Mouse (Mus musculus) small intestine, adult 2 months (tissue): ENCODE measurements around the gene Tmem243. TPM values are rescaled to one million over a fixed set of nuclear protein-coding genes. Genes with fewer than 3 reads are reported as not detected.
A peak's percentile ranks its signal among the peaks of the same experiment; 100 is the strongest.
"Not testable (repeated sequence)": the region's sequence is repeated elsewhere in the genome, so short reads cannot be mapped to it uniquely, and the experiment has no call there.

ENCODE experiments used
- H3K27ac ChIP-seq: fragments of 200-500 bp; 2 replicates; pipeline ENCODE4 v1.5.1; 2012; ENCODE audit warnings: low read depth, low read length, control low read depth, inconsistent platforms; ENCODE audit not compliant: insufficient read depth
- H3K27me3 ChIP-seq: fragments of 200-500 bp; 2 replicates; pipeline ENCODE4 v1.6.1; 2012; ENCODE audit warnings: mild to moderate bottlenecking, moderate library complexity, low read length, inconsistent platforms; ENCODE audit not compliant: control insufficient read depth, insufficient read depth
- H3K36me3 ChIP-seq: fragments of 200-500 bp; 2 replicates; pipeline ENCODE4 v1.6.1; 2012; ENCODE audit warnings: mild to moderate bottlenecking, low read length, control low read depth, inconsistent platforms; ENCODE audit not compliant: control insufficient read depth, insufficient read depth
- H3K4me1 ChIP-seq: fragments of 200-500 bp; 2 replicates; pipeline ENCODE4 v1.6.1; 2012; ENCODE audit warnings: low read length, inconsistent platforms, mixed read lengths; ENCODE audit not compliant: control insufficient read depth, insufficient read depth, insufficient read length
- H3K4me3 ChIP-seq: fragments of 200-500 bp; 2 replicates; pipeline ENCODE4 v1.5.1; 2012; ENCODE audit warnings: low read depth, mild to moderate bottlenecking, control low read depth, inconsistent platforms, low read length, moderate library complexity
- CTCF ChIP-seq: fragments of 200-500 bp; IDR thresholded peaks from 2 replicates; pipeline ENCODE4 v1.5.1; 2012; ENCODE audit warnings: low read depth, mild to moderate bottlenecking, control low read depth, inconsistent platforms, low read length, moderate library complexity, mixed read lengths; ENCODE audit not compliant: insufficient replicate concordance, insufficient read length; ENCODE audit errors: extremely low read depth
- POLR2A ChIP-seq: fragments of 200-500 bp; IDR thresholded peaks from 2 replicates; pipeline ENCODE4 v1.6.1; 2012; ENCODE audit warnings: low read depth, mild to moderate bottlenecking, control low read depth, inconsistent platforms, low read length, moderate library complexity
- WGBS: fragments of 180-500 bp; shearing (Covaris S2); methylation state at CpG from one replicate; pipeline ENCODE4 v1.1.7; 2018; 5-methylcytosine and 5-hydroxymethylcytosine counted together
- polyA plus RNA-seq: library from polyadenylated mRNA; depleted of rRNA; stranded (reverse); fragments of >200 nt; gene quantifications from 2 replicates; pipeline ENCODE4 v1.2.3, GENCODE M21; 2012

Tmem243 gene
- polyA plus RNA-seq, 1 experiment = 80.0 TPM

GRCm38 (mm10) chr5:9160831-9161455 lies 60.5 kb downstream of the Tmem243 start:
- peaks cover 5% of the 10 kb centered on the region; the same call in 1 of the 2 replicates for H3K4me1 ChIP-seq
- under 1% methylated on average over 54 of the region's 55 CpGs for WGBS
- no peaks in the 10 kb centered on the region for H3K36me3 ChIP-seq
- H3K27me3 ChIP-seq = no peaks in the 10 kb centered on the region
- H3K4me3 ChIP-seq = peak overlapping the region; percentile 86
- TF ChIP-seq CTCF (no peak), POLR2A (no peak)
- H3K27ac ChIP-seq = peak overlapping the region; percentile 87

DNA sequence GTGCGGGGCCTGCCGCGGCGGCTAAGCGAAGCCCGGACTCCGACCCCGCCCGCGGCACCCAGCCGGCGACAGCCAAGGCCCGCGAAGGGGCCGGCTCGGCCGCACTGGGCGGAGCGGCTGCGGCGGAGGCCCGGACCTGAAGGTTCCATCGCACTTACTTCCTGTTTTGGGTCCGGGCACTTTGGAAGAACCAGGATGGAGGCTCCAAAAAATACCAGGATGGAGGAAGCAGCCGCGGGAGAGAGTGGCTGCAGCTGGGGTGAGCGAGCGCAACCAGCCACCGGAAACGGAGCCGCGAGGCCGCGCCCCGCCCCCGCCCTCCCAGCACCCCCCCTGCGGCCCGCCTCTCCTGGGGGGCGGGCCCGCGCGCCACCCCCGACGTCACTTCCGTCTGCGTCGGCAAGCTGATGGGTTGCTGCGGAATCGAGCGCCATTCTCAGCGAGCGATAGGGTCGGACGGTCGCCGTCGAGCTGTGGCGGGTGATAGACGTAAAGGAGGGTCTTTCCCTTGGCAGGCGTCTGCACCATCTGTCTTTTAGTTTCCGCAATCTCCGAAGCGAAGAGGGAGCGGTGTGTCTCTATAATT lies 61.1 kb downstream of the Tmem243 start, which contains the start of gene Dmtf1:
Gene Dmtf1, minus strand, starts transcription at position 321 of the 586 bp plus-strand sequence.
- under 1% methylated on average over 64 of the region's 64 CpGs for WGBS
- H3K4me1 ChIP-seq = peaks cover 5% of the 10 kb centered on the region; the same call in 1 of the 2 replicates
- H3K36me3 ChIP-seq = no peaks in the 10 kb centered on the region
- peak within 1 kb of the TSS; percentile 87 for H3K27ac ChIP-seq
- no peaks in the 10 kb centered on the region for H3K27me3 ChIP-seq
- TF ChIP-seq CTCF (no peak), POLR2A (peak; percentile 98)
- H3K4me3 ChIP-seq = peak within 1 kb of the TSS; percentile 86

GRCm38 (mm10) chr5:9162088-9162487 lies 61.6 kb downstream of the Tmem243 start:
- H3K27ac ChIP-seq = peak overlapping the region; percentile 78
- H3K27me3 ChIP-seq = no peaks in the 10 kb centered on the region
- peaks cover 5% of the 10 kb centered on the region; the same call in 1 of the 2 replicates for H3K4me1 ChIP-seq
- TF ChIP-seq POLR2A (no peak), CTCF (no peak)
- H3K36me3 ChIP-seq = no peaks in the 10 kb centered on the region
- WGBS = 2% methylated on average over 7 of the region's 7 CpGs
- peak overlapping the region; percentile 86 for H3K4me3 ChIP-seq

DNA sequence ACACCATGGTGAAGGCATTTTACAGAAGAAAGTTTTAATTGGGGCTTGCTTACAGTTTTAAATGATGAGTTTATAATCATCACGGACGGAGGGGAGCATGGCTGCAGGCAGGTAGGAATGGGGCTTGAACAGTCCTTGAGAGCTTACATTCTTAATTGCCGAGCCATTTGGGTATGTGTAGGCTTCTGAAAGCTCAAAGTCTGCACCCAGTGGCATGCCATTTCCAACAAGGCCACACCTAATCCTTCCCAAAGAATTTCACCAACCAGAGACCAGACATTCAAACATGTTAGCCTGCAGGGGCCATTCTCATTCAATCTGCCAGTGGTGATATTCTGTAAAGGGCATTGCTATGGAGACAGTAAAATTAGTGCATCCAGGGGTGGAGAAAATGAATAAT lies 62.9 kb downstream of the Tmem243 start:
- Histone ChIP-seq H3K27me3 (no peaks in the 10 kb centered on the region), H3K27ac (no peak overlapping the region), H3K4me3 (no peak overlapping the region), H3K36me3 (no peaks in the 10 kb centered on the region), H3K4me1 (peaks cover 5% of the 10 kb centered on the region; the same call in 1 of the 2 replicates)
- WGBS = 94% methylated on average over 3 of the region's 3 CpGs
- TF ChIP-seq CTCF (no peak), POLR2A (no peak)

DNA sequence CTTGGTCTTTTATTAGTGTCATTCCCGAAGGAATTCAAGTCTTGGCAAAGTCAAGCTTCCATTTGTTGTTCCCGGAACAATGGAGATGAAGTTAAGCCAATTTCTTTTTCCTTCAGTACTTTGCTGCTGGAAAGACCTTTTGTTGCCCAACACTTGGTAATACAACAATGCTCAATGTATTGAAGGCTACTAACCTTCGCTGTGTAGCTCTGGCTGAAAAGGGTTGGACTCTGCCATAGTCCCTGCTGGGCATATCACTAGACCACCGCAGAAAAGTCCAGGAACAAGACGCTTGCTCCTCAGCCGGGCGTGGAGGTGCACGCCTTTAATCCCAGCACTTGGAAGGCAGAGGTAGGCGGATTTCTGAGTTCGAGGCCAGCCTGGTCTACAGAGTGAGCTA lies 64.7 kb downstream of the Tmem243 start:
- 88% methylated on average over 10 of the region's 10 CpGs for whole genome bisulfite sequencing

DNA sequence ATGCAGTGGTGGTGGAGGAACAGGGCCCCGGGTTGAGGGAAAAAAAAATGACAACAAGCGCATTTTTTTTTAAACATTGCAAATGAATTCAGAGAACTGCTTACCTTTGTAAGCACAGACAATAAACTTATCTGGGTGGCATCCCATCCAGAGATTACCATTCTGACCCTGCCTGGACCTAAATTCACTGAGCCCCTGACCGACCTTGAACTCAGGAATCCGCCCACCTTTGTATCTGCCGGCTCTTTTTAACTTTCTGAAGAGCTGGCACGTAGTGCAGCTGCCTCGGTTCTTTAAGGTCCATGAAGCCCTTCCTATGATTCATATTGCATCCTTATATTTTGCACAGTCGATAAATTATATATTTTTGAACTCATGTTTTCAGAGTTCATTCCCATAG lies 65.9 kb downstream of the Tmem243 start:
- Histone ChIP-seq H3K4me1 (peaks cover 5% of the 10 kb centered on the region; the same call in 1 of the 2 replicates), H3K27me3 (no peaks in the 10 kb centered on the region), H3K4me3 (no peak overlapping the region), H3K36me3 (no peaks in the 10 kb centered on the region), H3K27ac (no peak overlapping the region)
- WGBS = 62% methylated on average over 8 of the region's 8 CpGs
- TF ChIP-seq POLR2A = no peak
- no peak for TF ChIP-seq CTCF

More for the DNA sequence above, 64.7 kb downstream of the Tmem243 start:
- not testable (repeated sequence) for H3K4me1 ChIP-seq, H3K4me3 ChIP-seq, H3K36me3 ChIP-seq, H3K27ac ChIP-seq, H3K27me3 ChIP-seq

DNA sequence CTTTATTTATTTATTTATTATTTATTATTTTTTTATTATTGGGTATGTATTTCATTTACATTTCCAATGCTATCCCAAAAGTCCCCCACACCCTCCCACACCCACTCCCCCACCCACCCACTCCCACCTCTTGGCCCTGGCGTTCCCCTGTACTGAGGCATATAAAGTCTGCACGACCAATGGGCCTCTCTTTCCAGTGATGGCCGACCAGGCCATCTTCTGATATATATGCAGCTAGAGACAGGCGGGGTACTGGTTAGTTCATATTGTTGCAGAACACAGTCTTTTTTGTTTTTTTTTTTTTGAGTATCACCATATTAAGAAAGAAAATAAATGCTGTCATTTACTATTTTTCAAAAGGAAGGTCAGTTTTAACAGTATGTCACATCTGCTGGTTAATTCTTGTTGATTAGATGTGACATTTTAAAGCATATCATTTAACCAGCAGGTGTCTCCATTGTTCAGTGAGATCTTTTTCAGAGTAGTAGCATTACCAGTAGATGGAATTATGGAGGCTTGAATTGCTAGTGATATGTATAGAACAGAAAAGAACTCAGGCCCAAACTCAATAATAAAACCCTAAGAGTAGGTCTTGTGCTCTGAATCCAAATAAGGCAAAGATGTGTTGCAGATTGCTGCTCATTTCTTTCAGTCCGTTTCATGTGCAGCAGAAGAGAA lies 69.0 kb downstream of the Tmem243 start:
- not testable (repeated sequence) for H3K27me3 ChIP-seq, H3K27ac ChIP-seq, H3K36me3 ChIP-seq, H3K4me3 ChIP-seq, H3K4me1 ChIP-seq
- WGBS = 75% methylated on average over 5 of the region's 5 CpGs
